Mouse (Mus musculus): ENCODE results near the gene Alx1. TPM values are rescaled to one million over a fixed set of nuclear protein-coding genes. Genes with fewer than 3 reads are reported as not detected.

The Alx1 gene
- polyA plus RNA-seq (2015; fragmentation: Nextera tagmentation; extraction: Ambion mirVana) = 0.18 and 0.39 TPM in 2 replicates

DNA sequence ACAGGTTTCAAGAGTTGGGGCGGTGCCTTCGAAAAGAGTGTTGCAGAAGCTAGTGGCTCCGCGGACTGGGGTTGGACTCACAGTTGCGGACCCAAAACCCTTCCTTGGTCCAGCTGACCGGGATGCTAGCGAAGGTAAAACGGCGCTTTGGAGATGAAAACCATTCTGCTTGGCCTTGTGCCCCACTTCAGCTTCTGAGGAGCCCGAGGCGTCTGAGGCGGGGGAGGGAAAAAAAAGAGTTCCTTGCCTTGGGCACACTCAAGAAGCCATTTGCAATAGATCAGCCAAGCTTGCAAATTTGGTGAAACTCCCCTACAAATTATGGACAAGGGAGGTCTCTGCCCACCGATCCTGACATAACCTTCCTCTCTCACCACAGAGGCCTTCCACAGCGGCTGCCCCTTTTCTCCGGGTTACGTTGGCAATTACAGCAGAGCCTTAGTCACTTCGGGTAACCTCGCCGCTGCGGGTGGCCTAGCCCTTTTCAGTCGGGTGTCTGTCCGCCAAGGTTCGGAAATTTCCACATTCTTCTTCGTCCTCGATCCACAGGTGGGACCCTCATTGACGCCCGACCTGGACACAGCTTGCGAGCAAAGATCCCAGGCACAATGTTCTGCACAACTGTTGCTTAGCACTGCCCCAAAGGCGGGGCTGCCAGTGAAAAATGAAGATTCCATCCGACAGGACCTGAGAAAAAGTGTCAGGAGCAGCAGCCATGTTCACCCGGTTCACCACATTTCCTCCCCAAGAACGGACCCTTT is at the start of gene Alx1:
Gene Alx1 (minus strand): TSS at position 486 of the 761 bp plus-strand sequence.
- no peak for DNase-seq (ENCODE audit: low spot score)

DNA sequence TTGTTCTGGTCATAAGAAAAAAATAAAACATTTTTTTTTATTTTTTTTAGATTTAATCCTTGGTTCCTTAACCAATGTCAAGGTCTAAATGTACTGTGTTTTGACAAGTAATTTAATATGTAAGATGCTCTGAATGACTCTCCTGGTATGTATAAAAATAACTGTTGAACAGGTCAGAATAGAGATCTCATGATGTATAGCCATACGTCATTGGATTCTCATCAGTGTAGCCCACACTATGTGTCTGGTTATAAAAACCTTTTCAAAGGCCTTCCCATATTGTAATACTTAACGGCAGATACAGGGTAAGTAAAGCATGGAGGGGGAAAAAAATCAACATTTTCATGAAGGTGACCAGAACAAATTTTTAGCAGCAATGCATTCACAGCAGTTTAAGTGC is 19.6 kb upstream of the Alx1 start:
- no peak for DNase-seq (ENCODE audit: low spot score)

DNA sequence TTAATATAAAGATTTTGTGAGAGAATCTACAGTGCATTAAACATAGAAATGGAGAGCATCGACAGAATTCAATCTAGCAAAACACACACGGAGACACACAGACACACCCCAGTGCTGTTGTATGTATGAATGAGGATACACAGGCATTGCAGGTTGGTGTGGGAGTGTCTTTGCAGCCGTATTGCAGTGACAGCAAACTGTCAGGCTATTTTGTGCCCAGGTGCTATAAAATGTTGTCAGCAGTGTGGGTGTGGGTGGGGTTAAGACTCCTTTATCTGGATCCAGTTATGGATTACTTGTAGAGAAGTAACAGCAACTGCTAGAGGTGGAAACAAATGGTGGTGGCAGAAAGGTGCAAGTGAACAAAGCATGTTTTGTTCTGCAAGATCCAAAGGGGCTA is 16.6 kb upstream of the Alx1 start:
- DNase-seq (ENCODE audit: low spot score) = no peak

DNA sequence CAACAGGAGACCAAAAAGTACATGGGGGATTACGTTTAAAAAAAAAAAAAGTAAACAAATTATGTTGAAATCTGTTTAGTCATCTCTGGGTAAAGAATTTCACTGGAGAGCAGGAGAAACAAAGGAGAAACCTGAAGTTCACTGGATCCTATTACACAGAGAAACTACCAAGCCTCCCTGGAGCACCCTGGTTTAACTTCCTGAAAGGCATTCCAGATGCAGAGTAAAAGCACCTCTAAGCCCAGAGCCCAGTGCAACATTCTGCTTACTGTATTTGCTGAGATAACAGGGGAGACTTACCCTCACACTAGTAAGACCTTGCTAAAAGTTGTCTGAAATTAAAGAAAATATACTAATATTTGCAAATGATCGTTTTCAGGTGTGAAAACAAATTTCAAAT is 15.0 kb upstream of the Alx1 start:
- no peak for DNase-seq (ENCODE audit: low spot score)

DNA sequence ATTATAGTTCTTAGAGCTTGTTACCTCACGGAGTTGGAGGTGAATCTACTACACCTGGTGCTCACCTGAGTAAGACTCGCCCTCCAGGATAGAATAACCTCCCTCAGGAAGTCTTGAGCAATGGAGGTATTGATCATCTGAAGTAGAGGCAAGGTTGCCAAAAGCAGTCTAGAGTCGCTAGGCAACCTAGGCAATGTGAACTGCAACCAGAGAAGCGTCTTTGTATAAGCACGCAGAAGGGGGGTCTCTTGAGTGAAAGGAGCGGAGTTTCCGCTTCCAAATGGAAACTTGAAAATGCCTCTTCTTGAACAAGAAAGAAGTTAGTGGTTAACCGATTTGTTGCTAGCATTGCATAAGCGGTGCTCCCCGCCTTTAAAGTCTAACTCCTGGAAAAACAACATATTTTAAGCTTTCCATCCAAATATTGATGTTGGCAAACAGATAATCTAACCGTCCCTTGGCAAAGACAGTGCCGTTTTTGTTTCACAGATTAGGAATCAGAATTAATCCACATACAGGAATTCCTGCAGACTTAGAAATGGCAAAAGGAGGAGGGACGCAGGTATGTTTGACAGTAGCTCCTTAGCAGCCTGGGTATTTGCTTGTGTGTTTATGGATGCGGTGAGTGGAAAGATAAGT is 5.1 kb upstream of the Alx1 start:
- DNase-seq (ENCODE audit: low spot score) = no peak

DNA sequence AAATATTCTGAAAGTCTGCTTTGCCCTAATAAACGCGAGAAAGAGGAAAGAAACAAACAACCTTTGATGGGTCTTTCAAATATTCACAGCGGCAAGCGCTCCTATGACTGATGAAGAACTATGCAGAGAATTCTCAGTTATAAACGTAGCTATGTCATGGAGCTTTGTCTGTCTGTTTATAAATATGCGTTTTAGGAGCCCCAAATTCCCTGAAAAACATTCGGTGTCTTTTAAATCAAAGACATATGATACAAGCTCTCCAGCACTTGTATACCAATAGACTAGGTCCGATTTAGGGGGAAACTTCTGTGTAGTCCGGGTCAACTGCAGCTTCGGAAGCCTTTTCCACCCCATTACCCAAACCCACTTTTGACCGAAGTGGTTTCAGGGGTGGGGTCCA is 916 bp upstream of the Alx1 start:
- no peak for DNase-seq (ENCODE audit: low spot score)

DNA sequence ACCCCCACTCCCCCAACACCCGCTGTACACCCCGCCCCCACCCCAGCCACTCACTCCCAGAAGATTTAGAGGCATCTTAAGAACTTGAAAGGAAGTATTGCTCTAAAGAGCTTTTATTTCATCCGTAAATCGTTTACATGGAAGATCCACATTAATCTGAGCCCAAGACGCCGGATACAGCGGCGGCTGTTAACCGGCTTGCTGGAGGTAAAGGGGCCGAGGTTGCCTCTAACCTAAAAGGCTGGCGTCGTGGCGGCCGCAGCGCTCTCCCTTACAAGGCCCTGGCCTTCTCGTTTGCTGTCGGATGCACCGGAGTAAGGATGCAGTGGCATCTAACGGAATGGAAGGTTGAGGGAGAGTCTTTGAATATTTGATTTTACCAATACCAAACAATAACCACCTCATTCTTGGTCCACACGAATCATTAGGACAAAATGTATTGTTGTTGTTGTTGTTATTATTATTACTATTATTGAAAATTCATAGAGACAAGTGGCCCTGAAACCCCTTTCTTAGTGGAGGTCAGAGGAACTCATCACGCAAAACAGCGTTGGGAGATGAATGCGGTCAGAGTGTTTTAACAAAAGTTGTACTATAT is 784 bp downstream of the Alx1 start:
- DNase-seq (ENCODE audit: low spot score) = no peak

DNA sequence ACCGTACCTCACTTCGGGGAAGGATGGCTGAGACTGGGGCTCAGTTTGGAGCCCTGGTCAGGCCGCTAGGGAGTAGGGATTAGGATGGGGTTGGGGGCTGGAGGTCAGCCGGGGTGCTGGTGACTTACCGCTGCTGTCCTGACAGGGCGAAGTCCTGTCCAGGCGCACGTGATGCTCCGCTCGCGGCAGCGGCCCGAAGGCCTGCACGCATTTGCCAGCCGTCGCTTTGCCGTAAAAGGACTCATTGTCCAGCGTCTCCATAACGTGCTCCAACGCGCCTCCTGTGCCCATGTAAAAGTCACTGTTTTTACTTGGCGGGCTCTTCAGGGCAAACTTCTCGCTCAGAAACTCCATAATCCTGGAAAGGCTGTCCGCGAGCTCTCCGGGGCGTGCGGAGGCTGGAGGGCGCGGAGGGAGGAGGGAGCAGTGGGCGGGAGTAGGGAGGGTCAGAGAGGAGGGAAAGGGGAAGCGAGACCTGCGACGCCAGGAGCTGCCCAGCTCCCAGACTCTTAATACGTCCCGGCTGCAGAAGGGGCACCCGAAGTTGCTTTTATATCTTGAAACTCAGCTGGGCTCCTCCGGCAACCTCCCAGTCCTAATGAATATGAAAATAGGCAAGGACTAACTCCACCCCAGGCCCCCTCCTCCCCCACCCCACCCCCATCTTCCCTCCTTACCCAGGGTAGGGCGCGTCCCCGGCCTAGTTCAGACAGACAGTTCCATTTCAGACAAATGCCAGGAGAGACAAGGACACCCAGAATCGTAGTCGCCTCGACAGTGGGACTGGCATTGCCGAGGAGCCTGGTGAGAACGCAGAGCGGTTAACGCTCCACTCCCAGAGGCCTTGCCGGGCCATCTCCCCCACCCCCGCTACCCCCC is 1.5 kb downstream of the Alx1 start:
- DNase-seq (ENCODE audit: low spot score) = no peak

DNA sequence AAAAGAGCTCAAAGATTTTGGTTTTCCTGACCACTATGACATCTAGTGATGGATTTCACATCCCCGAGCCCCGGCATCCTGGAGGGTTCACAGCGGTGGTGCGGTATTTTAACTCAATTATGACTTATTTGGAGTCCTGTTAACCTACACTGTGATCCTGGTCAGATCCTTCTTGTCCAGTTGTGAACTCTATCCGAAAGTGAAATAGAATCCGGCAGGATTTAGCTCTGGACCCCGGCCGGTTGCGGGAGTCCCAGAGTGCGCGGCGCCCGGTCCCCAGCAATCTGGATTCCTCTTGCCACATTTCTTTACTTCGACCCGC is 2.1 kb downstream of the Alx1 start:
- DNase-seq (ENCODE audit: low spot score) = no peak

DNA sequence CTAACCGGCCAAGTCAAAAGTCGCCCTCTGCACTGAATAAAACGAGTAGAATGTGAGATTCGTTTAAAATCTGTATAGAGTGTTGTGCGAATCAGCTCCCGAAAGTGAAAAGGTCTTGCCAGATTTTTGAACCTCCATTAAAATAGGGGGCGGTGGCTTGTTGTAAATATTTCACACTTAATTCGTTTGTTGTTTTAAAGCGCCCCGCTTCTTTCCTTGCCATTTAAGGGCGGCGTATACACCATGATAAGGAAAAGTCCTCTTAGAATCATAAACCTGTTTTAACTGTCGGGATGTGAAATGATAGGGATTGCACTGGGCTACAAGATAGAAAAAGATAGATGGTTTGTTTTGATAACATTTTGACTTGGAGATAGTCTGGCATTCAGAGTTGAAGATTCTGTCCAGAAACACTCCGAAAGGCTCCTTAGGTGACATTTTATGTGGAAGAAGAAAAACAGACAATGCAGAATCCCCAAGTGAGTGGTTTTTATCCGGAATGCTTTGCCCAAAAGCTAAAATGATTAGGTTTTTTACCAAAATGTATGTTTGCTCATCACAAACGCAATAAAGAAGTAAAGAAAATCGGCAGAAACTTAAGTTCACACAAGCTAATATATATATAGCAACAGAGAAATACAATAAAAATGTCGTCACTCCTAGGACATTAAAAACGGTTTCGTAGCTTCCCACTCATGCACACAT is 2.6 kb downstream of the Alx1 start:
- DNase-seq (ENCODE audit: low spot score) = no peak

DNA sequence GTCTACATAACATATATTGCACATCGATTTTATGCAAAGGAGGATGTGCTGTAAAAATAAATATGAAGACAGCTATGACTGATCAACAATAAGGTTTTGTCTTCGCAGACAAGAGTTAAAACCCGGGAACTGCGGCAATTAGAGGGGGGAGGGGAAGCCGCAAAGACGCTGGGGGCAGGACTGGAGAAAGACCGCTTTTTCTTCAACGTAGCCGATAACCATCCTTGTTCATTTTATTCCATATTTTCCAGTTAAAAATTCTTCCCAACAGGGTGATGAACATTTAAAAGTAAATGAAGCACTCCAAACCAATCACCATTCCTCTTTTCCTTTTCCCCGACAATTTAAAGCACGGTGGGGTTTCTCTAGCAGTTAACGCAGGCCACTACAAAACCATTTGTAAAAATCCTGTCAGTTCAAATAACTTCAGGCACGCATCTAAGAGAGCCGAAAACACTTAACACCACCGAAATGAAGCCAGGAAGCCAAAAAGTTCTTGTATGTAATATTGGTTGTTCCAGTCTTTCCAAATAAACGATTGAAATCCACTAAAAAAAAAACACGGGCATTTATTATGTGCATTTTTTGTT is 3.3 kb downstream of the Alx1 start:
- DNase-seq (ENCODE audit: low spot score) = no peak

DNA sequence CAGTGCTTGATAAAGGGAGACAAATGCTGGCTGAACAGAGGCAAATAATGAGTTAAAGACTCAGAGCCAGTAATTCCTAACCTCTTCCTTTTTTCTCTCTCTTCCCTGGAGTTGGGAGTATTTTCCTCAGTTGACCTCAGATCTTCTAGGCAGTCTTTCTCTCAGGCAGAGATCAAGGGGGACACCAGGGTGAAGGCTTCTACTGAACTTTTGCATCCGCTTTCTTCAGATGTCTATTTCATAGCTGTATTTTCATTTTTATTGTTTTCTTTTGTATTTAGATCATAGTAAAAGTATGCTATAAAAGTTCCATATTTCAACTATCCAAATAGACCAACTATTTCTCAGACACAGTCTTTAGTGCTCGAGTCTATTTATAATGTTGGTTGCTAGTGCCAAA is 27.5 kb downstream of the Alx1 start:
- DNase-seq (ENCODE audit: low spot score) = no peak

DNA sequence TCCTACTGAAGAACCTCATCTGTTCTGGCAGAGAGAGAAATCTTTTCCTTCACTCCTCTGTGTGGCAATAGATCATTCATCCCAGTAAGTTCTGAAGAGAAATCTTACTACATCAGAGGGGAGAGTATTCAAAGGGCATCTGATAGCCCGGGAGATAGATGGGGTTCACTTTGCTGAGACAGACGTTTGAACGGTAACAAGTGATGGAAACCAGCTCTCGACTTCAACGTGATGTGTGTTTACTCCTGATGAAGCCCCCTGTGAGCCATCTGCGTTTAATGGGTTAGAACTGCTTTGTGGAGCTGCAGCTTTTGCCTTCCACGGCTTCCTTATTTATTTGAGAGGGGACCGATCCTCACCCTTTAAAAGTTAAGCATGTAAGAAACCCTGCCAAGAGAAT is 29.1 kb downstream of the Alx1 start:
- no peak for DNase-seq (ENCODE audit: low spot score)

DNA sequence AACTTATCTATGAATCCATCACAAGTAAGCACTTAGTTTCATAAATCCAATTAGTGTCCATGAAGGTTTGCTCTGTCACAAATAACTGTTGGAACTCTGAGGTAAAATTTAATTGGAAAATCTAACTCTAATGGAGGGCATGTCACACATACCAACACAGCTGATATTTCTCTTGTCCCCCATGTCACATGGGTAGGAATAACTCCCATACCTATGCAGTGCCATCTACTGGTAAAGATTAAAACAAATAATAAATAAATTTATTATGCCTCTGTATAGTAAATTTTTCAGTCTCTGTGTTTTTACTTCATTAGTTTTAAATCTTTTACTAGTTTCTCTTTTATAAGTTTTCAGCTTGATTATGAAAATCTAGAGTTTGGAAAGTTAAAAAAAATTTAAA is 30.4 kb downstream of the Alx1 start:
- DNase-seq (ENCODE audit: low spot score) = no peak

DNA sequence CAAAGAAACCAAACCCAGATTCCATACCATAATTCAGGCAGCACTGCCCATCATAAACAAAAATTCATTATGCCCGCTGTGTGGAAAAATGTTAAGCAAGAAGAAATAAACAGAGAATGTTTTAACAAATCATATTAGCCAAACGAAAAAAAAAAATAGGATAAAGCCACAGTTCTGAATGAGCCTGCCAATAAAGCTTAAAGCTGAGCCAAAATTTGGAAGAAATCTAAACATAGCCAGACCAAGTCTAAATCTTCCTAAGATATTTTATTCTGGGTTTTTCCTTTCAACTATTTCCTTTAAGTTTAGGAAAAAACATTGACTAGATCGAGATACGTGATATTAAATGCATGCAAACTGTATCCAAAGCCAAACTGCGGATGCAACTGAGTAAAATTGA is 54.9 kb downstream of the Alx1 start:
- DNase-seq (ENCODE audit: low spot score) = no peak

DNA sequence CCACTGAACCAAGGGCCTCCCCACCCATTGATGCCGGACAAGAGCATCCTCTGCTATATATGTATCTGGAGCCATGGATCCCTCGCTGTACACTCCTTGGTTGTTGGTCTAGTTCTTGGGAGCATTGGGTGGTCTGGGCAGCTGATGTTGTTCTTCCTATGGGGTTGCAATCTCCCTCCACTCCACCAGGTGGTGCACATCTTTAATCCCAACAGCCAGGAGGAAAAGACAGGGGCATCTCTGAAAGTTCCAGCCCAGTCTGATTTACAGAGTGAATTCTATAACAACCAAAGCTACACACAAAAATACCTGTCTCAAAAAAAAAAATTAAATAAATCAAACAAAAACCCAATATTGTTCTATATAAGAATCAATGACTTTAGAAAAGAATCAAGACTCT is 70.4 kb downstream of the Alx1 start:
- DNase-seq (ENCODE audit: low spot score) = no peak

Other genes with a start within 250 kb of the Alx1 start
- 0.08 and 0.41 TPM in 2 replicates for gene Lrriq1, start 206.1 kb upstream of the Alx1 start, polyA plus RNA-seq (2015; fragmentation: Nextera tagmentation; extraction: Ambion mirVana)

Measured in thymus, postnatal 0 days (tissue).